Mouse (Mus musculus) kidney, embryonic 14.5 days (tissue): ENCODE results near the gene Prpf38b. TPM values are rescaled to one million over a fixed set of nuclear protein-coding genes. Genes with fewer than 3 reads are reported as not detected.
A peak's percentile ranks its signal among the peaks of the same experiment; 100 is the strongest.

Experiments
- ATAC-seq: fragments of 200-750 bp; cut with Nextera tagmentation; 2 replicates; pipeline ENCODE4 v1.8.0; 2017; ENCODE audit warnings: moderate number of reproducible peaks, mild to moderate bottlenecking, moderate TSS enrichment, moderate library complexity; ENCODE audit not compliant: low FRiP score, low TSS enrichment
- H3K27ac ChIP-seq: fragments of 300-500 bp; sonication (generic); 2 replicates; pipeline ENCODE4 v1.5.1; 2014; ENCODE audit warnings: low read depth, mild to moderate bottlenecking, low read length, moderate library complexity, mixed read lengths
- H3K27me3 ChIP-seq: fragments of 300-500 bp; sonication (generic); 2 replicates; pipeline ENCODE4 v1.6.1; 2014; ENCODE audit warnings: mild to moderate bottlenecking, low read length; ENCODE audit not compliant: control insufficient read depth, insufficient read depth
- H3K36me3 ChIP-seq: fragments of 300-500 bp; sonication (generic); 2 replicates; pipeline ENCODE4 v1.6.1; 2014; ENCODE audit warnings: low read length, mixed read lengths; ENCODE audit not compliant: control insufficient read depth, insufficient read depth
- H3K4me1 ChIP-seq: fragments of 300-500 bp; sonication (generic); 2 replicates; pipeline ENCODE4 v1.6.1; 2014; ENCODE audit warnings: low read length, mixed read lengths; ENCODE audit not compliant: control insufficient read depth, insufficient read depth
- H3K4me2 ChIP-seq: fragments of 300-500 bp; sonication (generic); replicated peaks from 2 replicates; pipeline ENCODE4 v1.6.1; 2014; ENCODE audit warnings: low read depth, mild to moderate bottlenecking, low read length
- H3K4me3 ChIP-seq: fragments of 300-500 bp; sonication (generic); 2 replicates; pipeline ENCODE4 v1.5.1; 2014; ENCODE audit warnings: mild to moderate bottlenecking, low read length
- H3K9ac ChIP-seq: fragments of 300-500 bp; sonication (generic); 2 replicates; pipeline ENCODE4 v1.6.1; 2014; ENCODE audit warnings: low read depth, mild to moderate bottlenecking, low read length, moderate library complexity
- H3K9me3 ChIP-seq: fragments of 300-500 bp; sonication (generic); 2 replicates; pipeline ENCODE4 v1.6.1; 2016; ENCODE audit warnings: low read length; ENCODE audit not compliant: control insufficient read depth
- WGBS: fragments of 180-500 bp; shearing (Covaris S2); extraction: QIAGEN DNeasy Blood & Tissue Kit; methylation state at CpG from one replicate; pipeline ENCODE4 v1.1.7; 2014; 5-methylcytosine and 5-hydroxymethylcytosine counted together
- polyA plus RNA-seq: library from polyadenylated mRNA; unstranded; fragments of >200 nt; fragmentation: Nextera tagmentation; extraction: Ambion mirVana; gene quantifications from 2 replicates; pipeline ENCODE4 v1.2.1, GENCODE M21; 2014

Gene Prpf38b
- polyA plus RNA-seq, 1 experiment from 2014 or later, result 73.7 TPM

DNA sequence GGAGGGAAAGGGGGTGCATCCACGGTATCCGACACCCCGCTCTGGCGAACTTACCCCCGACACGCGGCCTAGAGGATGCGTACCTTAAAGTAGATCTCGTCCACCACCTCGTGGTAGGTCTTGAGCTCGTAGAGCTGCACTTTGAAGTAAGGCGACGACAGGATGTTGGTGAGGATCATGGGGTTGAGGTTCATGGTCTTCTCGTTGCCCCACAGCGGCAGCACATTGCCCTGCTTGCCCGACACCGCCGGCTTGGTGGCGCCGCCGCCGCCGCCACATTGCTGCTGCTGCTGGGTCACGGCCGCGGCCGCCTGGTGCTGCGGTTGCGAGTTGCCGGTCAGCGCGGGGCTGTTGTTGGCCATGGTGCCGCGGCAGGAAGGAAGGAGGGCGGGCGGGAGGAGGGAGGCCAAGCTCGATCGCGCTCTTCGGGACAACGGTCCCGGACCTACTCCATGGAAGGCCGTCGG is 413 bp downstream of the Prpf38b start:
- Histone ChIP-seq H3K9me3 (no peaks in the 10 kb centered on the region), H3K27ac (peak overlapping the region; percentile 100), H3K36me3 (peaks cover 25% of the 10 kb centered on the region), H3K9ac (peak overlapping the region; percentile 96), H3K4me3 (peak overlapping the region; percentile 95), H3K27me3 (no peaks in the 10 kb centered on the region), H3K4me2 (peak overlapping the region; percentile 68), H3K4me1 (peaks cover 13% of the 10 kb centered on the region; the same call in 1 of the 2 replicates)
- ATAC-seq, result peak; percentile 89
- under 1% methylated on average over 44 of the region's 44 CpGs for WGBS

DNA sequence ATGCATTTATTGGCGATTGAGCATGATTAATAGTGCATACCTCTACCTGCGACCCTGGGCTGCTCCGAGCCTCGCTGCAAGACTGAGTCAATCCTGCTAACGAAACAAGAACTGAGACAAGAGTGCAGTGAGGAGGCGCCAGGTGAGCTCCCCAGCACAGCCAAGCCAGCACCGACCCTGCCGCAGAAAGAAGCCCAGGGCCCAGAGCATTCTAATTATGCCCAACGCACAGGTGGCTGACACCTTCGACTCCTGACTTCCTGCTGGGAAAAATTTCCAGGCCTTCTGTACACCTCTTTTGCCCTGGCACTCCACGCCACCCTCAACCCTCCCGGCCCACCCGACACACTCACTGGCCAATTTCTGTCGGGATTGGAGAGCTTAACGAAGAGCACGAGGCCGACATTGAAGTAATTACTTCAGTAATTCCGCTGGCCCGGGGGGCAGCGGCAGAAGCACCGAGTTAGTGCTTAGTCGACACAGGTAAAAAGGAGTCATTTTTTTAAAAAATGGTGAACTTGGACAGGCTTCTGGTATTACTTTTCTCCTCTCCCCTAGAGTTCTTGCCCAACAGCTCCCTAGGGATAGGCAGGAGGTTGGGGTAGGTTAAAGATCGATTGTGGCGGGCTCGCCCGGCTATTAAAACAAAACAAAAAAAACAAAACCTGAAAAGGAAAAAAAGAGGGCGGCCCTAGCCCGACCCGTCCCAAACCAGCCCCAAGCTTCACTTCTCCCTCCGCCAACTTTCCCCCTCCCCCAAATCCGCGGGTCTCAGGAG is 1.0 kb downstream of the Prpf38b start:
- peaks cover 30% of the 10 kb centered on the region for H3K36me3 ChIP-seq
- peak overlapping the region; percentile 96 for H3K9ac ChIP-seq
- under 1% methylated on average over 31 of the region's 32 CpGs for WGBS
- peak overlapping the region; percentile 95 for H3K4me3 ChIP-seq
- H3K27ac ChIP-seq, result peak overlapping the region; percentile 100
- no peaks in the 10 kb centered on the region for H3K9me3 ChIP-seq
- ATAC-seq, result no peak
- H3K4me1 ChIP-seq, result peaks cover 13% of the 10 kb centered on the region; the same call in 1 of the 2 replicates
- H3K4me2 ChIP-seq, result peak overlapping the region; percentile 68
- no peaks in the 10 kb centered on the region for H3K27me3 ChIP-seq

DNA sequence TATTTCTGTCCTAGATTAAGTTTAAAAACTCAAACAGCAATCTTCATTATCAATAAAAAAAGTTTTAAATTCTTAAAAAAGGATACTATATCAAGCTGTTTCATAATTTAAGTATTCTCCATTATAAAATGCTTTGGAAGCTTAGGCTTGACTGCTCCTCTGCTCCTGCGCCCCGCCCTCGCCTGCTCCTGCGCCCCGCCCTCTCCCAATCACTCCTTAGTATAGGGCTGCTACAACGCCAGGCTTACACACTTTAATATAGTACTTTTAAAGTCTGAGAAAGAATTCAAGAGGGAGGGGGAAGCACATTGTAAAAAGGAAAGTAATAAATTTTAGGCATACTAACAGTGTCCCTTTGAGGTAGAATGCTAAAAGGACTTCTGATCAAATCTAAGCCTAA is 8.6 kb downstream of the Prpf38b start:
- Histone ChIP-seq H3K4me3 (no peak overlapping the region), H3K9ac (no peak overlapping the region), H3K4me2 (no peak overlapping the region), H3K27ac (no peak overlapping the region), H3K9me3 (no peaks in the 10 kb centered on the region), H3K36me3 (peaks cover 62% of the 10 kb centered on the region), H3K27me3 (no peaks in the 10 kb centered on the region), H3K4me1 (no peaks in the 10 kb centered on the region)
- ATAC-seq, result no peak
- WGBS, result 94% methylated on average over 6 of the region's 6 CpGs

DNA sequence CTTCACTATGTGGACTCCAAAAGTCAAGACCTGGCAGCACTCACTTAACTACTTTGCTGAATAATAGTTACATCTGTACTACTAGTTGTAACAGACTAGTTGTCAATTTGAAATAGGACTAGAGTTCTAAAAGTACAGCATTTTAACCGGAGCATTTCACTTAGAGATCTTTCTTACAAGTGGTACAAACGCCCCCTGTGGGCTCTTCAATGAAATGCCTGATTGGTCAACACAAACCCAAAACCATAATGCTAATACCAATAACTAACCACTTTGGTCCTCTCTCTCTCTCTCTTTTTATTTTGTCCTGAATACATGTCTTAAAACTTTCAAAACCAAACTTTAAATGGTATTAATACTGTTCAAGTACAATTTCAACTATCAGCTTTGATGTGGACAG is 9.5 kb downstream of the Prpf38b start:
- Histone ChIP-seq H3K4me1 (no peaks in the 10 kb centered on the region), H3K27ac (no peak overlapping the region), H3K9me3 (no peaks in the 10 kb centered on the region), H3K27me3 (no peaks in the 10 kb centered on the region), H3K4me2 (no peak overlapping the region), H3K4me3 (no peak overlapping the region), H3K9ac (no peak overlapping the region), H3K36me3 (peaks cover 53% of the 10 kb centered on the region)
- ATAC-seq, result no peak
- 65% methylated on average over 2 of the region's 2 CpGs for WGBS

DNA sequence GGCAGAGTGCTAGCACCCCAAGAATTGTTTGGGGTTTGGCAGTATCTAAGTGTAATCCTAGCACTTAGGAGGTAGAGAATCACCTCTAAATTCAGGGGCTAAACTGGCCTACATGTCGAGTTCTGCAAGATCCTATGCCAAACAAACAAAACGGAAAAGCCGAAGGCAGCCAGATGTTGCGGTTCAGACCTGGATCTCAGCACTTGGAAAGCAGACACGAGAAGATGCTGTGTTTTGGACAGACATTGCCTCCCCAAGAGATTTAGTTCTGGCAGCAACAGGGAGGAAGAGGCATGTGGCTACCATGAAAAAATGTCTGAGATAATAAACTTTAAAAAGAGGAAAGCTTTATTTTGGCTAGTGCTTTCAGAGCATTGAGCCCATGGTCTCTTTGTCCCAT is 10.8 kb downstream of the Prpf38b start:
- Histone ChIP-seq H3K9ac (no peak overlapping the region), H3K4me3 (no peak overlapping the region), H3K4me2 (no peak overlapping the region), H3K27me3 (no peaks in the 10 kb centered on the region), H3K27ac (no peak overlapping the region), H3K9me3 (no peaks in the 10 kb centered on the region), H3K36me3 (peaks cover 40% of the 10 kb centered on the region), H3K4me1 (no peaks in the 10 kb centered on the region)
- WGBS, result 84% methylated on average over 5 of the region's 5 CpGs
- ATAC-seq, result no peak

DNA sequence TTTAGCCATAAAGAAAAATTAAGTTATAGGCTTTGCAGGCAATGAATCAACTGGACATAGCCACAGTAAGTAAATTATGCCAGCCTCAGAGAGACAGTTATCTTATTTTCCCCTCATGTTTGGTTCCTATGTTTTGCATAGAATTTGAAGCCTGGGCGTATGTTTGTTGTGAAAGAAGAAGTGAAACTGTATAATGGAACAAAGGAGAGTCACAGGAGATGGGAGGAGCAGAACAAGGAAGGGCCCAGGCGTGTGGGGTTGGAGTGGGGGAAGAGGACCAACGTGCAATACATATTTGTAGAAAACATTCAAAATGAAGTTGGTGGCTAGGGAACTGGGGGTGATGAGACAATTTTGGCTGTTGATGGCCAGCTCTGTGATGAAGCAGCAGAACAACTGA is 11.4 kb downstream of the Prpf38b start:
- ATAC-seq, result no peak
- H3K36me3 ChIP-seq, result peaks cover 34% of the 10 kb centered on the region
- H3K4me3 ChIP-seq, result no peak overlapping the region
- no peaks in the 10 kb centered on the region for H3K9me3 ChIP-seq
- 89% methylated on average over 3 of the region's 3 CpGs for WGBS
- H3K4me1 ChIP-seq, result no peaks in the 10 kb centered on the region
- no peaks in the 10 kb centered on the region for H3K27me3 ChIP-seq
- H3K9ac ChIP-seq, result no peak overlapping the region
- no peak overlapping the region for H3K27ac ChIP-seq
- H3K4me2 ChIP-seq, result no peak overlapping the region

DNA sequence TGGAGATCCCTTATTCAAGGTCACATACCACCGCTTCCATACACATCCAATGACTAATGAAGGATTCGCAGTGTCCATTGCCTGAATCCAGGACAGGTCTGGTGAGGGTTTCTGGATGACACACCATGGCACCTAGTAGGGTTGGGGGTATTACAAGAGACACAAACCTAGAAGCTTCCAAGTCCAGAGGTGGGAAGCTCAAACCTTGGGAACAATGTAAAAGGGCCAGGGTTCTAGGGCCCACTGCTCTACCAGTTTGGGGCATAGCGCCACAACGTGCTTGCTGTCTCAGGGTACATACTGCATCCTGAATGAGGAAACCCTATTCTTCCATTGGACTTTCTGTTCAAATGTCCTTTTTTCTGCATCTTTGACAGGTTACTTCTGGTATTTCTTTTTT is 12.9 kb downstream of the Prpf38b start:
- Histone ChIP-seq H3K27ac (no peak overlapping the region), H3K9ac (no peak overlapping the region), H3K4me3 (no peak overlapping the region), H3K9me3 (no peaks in the 10 kb centered on the region), H3K4me2 (no peak overlapping the region), H3K4me1 (no peaks in the 10 kb centered on the region), H3K27me3 (no peaks in the 10 kb centered on the region), H3K36me3 (peaks cover 19% of the 10 kb centered on the region)
- no peak for ATAC-seq
- WGBS, result 90% methylated on average over 4 of the region's 4 CpGs

DNA sequence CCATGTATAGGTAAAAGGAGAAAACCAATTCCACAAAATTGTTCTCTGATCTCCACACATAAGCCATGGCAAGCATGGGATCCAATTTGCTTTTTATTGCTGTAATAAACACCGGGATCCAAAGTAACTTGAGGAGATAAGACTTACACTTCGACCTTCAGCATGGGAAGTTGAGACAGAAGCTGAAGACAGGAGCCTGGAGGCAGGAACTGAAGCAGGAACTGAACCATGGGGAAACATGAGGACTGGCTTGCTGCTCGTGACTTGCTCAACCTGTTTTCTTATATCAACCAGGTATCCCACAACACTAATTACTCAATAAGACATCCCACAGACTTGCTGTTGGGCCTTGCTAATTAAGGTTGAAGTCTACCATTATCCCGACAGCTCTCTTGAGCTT is 18.6 kb downstream of the Prpf38b start:
- Histone ChIP-seq H3K36me3 (no peaks in the 10 kb centered on the region), H3K9me3 (no peaks in the 10 kb centered on the region), H3K4me3 (no peak overlapping the region), H3K4me1 (no peaks in the 10 kb centered on the region), H3K4me2 (no peak overlapping the region), H3K27ac (no peak overlapping the region), H3K9ac (no peak overlapping the region), H3K27me3 (no peaks in the 10 kb centered on the region)
- no peak for ATAC-seq
- 42% methylated on average over 4 of the region's 4 CpGs for WGBS

DNA sequence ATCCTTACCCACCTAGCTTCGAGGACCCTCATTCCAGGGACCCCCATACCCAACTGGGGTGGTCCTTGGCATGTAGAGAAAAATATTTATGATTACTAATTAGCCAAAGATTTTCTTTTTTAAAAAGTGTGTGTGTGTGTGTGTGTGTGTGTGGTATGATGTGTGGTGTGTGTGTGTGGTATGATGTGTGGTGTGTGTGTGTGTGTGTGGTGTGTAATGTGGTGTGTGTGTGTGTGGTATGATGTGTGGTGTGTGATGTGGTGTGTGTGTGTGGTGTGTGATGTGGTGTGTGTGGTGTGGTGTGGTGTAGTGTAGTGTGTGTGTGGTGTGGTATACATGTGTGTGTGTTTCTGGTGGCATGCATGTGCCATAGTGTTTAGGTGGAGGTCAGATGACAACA is 19.4 kb downstream of the Prpf38b start:
- H3K9ac ChIP-seq, result no peak overlapping the region
- no peaks in the 10 kb centered on the region for H3K9me3 ChIP-seq
- no peak overlapping the region for H3K4me2 ChIP-seq
- no peak for ATAC-seq
- H3K36me3 ChIP-seq, result no peaks in the 10 kb centered on the region
- H3K4me3 ChIP-seq, result no peak overlapping the region
- no peak overlapping the region for H3K27ac ChIP-seq
- no peaks in the 10 kb centered on the region for H3K27me3 ChIP-seq
- H3K4me1 ChIP-seq, result no peaks in the 10 kb centered on the region
- WGBS, result 71% methylated on average over 1 of the region's 1 CpGs
